Mouse (Mus musculus) heart, adult 2 months (tissue): ENCODE measurements at regions not wholly inside any gene's neighbourhood (a gene's known extent, or its start where the extent isn't known, plus 50 kb on each side); places are given as distances from the start of the nearest gene placed in this dataset.
A peak's percentile ranks its signal among the peaks of the same experiment; 100 is the strongest.

ENCODE experiments used
- DNase-seq, 2 experiments: peaks; one replicate each; pipeline ENCODE4 v3.0.0; 2021
- H3K27ac ChIP-seq: fragments of 200-600 bp; 2 replicates; pipeline ENCODE4 v1.8.1; 2022
- H3K27me3 ChIP-seq: fragments of 200-500 bp; 2 replicates; pipeline ENCODE4 v1.6.1; 2012; ENCODE audit warnings: mild to moderate bottlenecking, low read length, inconsistent platforms, mixed read lengths; ENCODE audit not compliant: control insufficient read depth, insufficient read depth
- H3K36me3 ChIP-seq: fragments of 200-500 bp; 2 replicates; pipeline ENCODE4 v1.6.1; 2012; ENCODE audit warnings: low read length, inconsistent platforms; ENCODE audit not compliant: control insufficient read depth, insufficient read depth
- H3K4me1 ChIP-seq: fragments of 200-500 bp; 2 replicates; pipeline ENCODE4 v1.6.1; 2011; ENCODE audit warnings: low read length; ENCODE audit not compliant: control insufficient read depth, insufficient read depth
- H3K4me3 ChIP-seq: fragments of 200-600 bp; 2 replicates; pipeline ENCODE4 v1.8.1; 2022
- H3K79me2 ChIP-seq: fragments of 200-500 bp; replicated peaks from 2 replicates; pipeline ENCODE4 v1.6.1; 2012; ENCODE audit warnings: mild to moderate bottlenecking, inconsistent platforms, low read length, moderate library complexity, mixed read lengths; ENCODE audit not compliant: control insufficient read depth, insufficient read depth
- H3K9ac ChIP-seq: fragments of 200-500 bp; 2 replicates; pipeline ENCODE4 v1.6.1; 2012; ENCODE audit warnings: low read depth, mild to moderate bottlenecking, control low read depth, inconsistent platforms, low read length, mixed read lengths
- CTCF ChIP-seq: fragments of 200-600 bp; IDR thresholded peaks from 2 replicates; pipeline ENCODE4 v1.8.1; 2022; ENCODE audit warnings: antibody characterized with exemption, mild to moderate bottlenecking, moderate library complexity
- EP300 ChIP-seq: fragments of 200-500 bp; IDR thresholded peaks from 2 replicates; pipeline ENCODE4 v1.6.1; 2011; ENCODE audit warnings: low read depth, low read length, control low read depth; ENCODE audit not compliant: insufficient read depth
- POLR2A ChIP-seq: fragments of 200-500 bp; IDR thresholded peaks from 2 replicates; pipeline ENCODE4 v1.6.1; 2011; ENCODE audit warnings: mild to moderate bottlenecking, low read depth, low read length, control low read depth; ENCODE audit not compliant: insufficient read depth
- WGBS: fragments of 180-500 bp; shearing (Covaris S2); methylation state at CpG from one replicate; pipeline ENCODE4 v1.1.7; 2018; 5-methylcytosine and 5-hydroxymethylcytosine counted together
- intact Hi-C: fragments of 180-260 bp; cut with DNase I; formaldehyde crosslinking; loops from one replicate; pipeline ENCODE4 v1.15.1; 2025

GRCm38 (mm10) chr4:150750445-150751213, 98.7 kb upstream of the Slc45a1 start:
- intact Hi-C loops, result no loop called here
- WGBS, result 82% methylated on average over 13 of the region's 13 CpGs

DNA sequence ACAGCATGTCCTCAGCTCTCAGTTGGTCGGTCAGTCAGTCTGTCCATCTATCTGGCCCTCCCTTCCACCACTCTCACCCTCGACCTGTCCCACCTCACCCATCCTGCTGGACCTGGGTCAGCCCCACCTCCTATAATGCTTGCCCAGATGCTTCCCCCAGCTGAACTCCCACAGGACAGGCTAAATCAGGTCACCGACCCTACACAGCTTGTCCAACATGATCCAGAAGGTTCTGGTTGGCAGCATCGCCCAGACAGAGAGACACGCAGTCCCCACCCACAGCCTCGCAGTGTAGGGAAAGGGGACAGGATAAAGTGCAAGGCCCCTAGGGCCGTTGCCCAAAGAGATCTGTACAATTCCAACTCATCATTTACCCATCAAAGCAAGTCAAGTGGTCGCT, 97.1 kb upstream of the Slc45a1 start:
- peaks cover 7% of the 10 kb centered on the region for H3K4me1 ChIP-seq
- H3K79me2 ChIP-seq, result no peaks in the 10 kb centered on the region
- H3K4me3 ChIP-seq, result no peak overlapping the region
- intact Hi-C loops, result no loop called here
- TF ChIP-seq CTCF, result no peak
- TF ChIP-seq EP300, result no peak
- no peak for TF ChIP-seq POLR2A
- DNase-seq, result no peak
- H3K36me3 ChIP-seq, result no peaks in the 10 kb centered on the region
- no peaks in the 10 kb centered on the region for H3K27me3 ChIP-seq
- H3K9ac ChIP-seq, result no peak overlapping the region
- H3K27ac ChIP-seq, result no peak overlapping the region
- WGBS, result 84% methylated on average over 8 of the region's 8 CpGs

More at GRCm38 (mm10) chr4:150750445-150751213, 98.7 kb upstream of the Slc45a1 start:
- Histone ChIP-seq H3K4me3 (no peak overlapping the region), H3K36me3 (no peaks in the 10 kb centered on the region), H3K4me1 (peaks cover 7% of the 10 kb centered on the region), H3K27me3 (no peaks in the 10 kb centered on the region), H3K79me2 (no peaks in the 10 kb centered on the region), H3K27ac (no peak overlapping the region), H3K9ac (no peak overlapping the region)
- no peak for DNase-seq
- TF ChIP-seq EP300 (no peak), POLR2A (no peak), CTCF (no peak)

- Histone ChIP-seq H3K27ac (no peak overlapping the region; the same call in 1 of the 2 replicates), H3K27me3 (no peaks in the 10 kb centered on the region), H3K4me3 (no peak overlapping the region), H3K9ac (no peak overlapping the region), H3K4me1 (peaks cover 7% of the 10 kb centered on the region), H3K36me3 (no peaks in the 10 kb centered on the region), H3K79me2 (no peaks in the 10 kb centered on the region)
- intact Hi-C loops, result no loop called here
- no peak for TF ChIP-seq EP300
- TF ChIP-seq POLR2A, result no peak
- no peak for TF ChIP-seq CTCF
- DNase-seq, result no peak
- 50% methylated on average over 13 of the region's 13 CpGs for WGBS
These were observed 96.4 kb upstream of the Slc45a1 start for GRCm38 (mm10) chr4:150748099-150749000.

GRCm38 (mm10) chr4:150746430-150746923, 94.5 kb upstream of the Slc45a1 start:
- H3K36me3 ChIP-seq, result no peaks in the 10 kb centered on the region
- H3K27ac ChIP-seq, result peak overlapping the region; percentile 52
- TF ChIP-seq EP300, result no peak
- no peak for TF ChIP-seq POLR2A
- no peak for TF ChIP-seq CTCF
- peaks cover 7% of the 10 kb centered on the region for H3K4me1 ChIP-seq
- H3K79me2 ChIP-seq, result no peaks in the 10 kb centered on the region
- no peak for DNase-seq
- WGBS, result 57% methylated on average over 13 of the region's 13 CpGs
- no peak overlapping the region for H3K4me3 ChIP-seq
- intact Hi-C loops, result no loop called here
- H3K27me3 ChIP-seq, result no peaks in the 10 kb centered on the region
- no peak overlapping the region for H3K9ac ChIP-seq

- no peak for TF ChIP-seq EP300
- TF ChIP-seq CTCF, result no peak
- no peak for TF ChIP-seq POLR2A
- 46% methylated on average over 7 of the region's 7 CpGs for WGBS
- DNase-seq, result peak in 1 of 2 experiments; percentile 41
- no peaks in the 10 kb centered on the region for H3K36me3 ChIP-seq
- H3K27me3 ChIP-seq, result no peaks in the 10 kb centered on the region
- no peak overlapping the region for H3K4me3 ChIP-seq
- no peak overlapping the region for H3K9ac ChIP-seq
- intact Hi-C loops, result no loop called here
- H3K4me1 ChIP-seq, result peaks cover 7% of the 10 kb centered on the region
- H3K27ac ChIP-seq, result peak overlapping the region; percentile 54
- H3K79me2 ChIP-seq, result no peaks in the 10 kb centered on the region
These were observed 93.8 kb upstream of the Slc45a1 start for GRCm38 (mm10) chr4:150745529-150746429.
